Mouse (Mus musculus) thymus, adult 2 months (tissue): ENCODE measurements around the gene B230307C23Rik.

Source experiments
- CTCF ChIP-seq: fragments of 200-500 bp; IDR thresholded peaks from 2 replicates; pipeline ENCODE4 v1.5.1; 2012; ENCODE audit warnings: mild to moderate bottlenecking, control low read depth, low read length, moderate library complexity, borderline replicate concordance; ENCODE audit not compliant: control insufficient read depth, poor library complexity, insufficient read depth; ENCODE audit errors: extremely low read depth
- POLR2A ChIP-seq: fragments of 200-500 bp; IDR thresholded peaks from 2 replicates; pipeline ENCODE4 v1.6.1; 2012; ENCODE audit warnings: mild to moderate bottlenecking, low read length, control low read depth, moderate library complexity; ENCODE audit not compliant: control insufficient read depth, poor library complexity, insufficient read depth; ENCODE audit errors: extremely low read depth

DNA sequence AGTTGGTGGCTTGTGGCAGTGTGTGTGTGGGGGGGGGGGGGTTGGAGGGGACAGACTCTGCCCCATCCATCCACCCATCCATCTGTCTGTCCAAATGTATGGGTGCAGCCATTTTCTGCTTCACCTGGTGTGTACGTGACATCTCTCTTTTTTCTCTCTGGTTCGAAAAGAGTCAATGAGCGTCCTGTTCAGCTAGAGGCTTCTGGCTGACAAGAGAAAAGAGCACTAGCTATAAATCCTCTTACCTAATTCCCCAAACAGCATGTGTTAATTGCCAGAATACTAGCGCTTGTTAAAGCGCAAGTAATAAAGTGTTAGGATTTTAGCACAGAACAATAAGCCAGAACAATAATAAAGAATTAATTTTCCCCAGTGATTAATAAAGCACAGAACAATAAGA lies 12.5 kb upstream of the B230307C23Rik start:
- no peak for TF ChIP-seq CTCF
- no peak for TF ChIP-seq POLR2A
